Mouse (Mus musculus) liver, adult 2 months (tissue): ENCODE results near the gene Wapl.

Experiments
- CTCF ChIP-seq: fragments of 200-500 bp; IDR thresholded peaks from 2 replicates; pipeline ENCODE4 v1.5.1; 2011; ENCODE audit warnings: low read depth, low read length, control low read depth
- POLR2A ChIP-seq: fragments of 200-500 bp; IDR thresholded peaks from 2 replicates; pipeline ENCODE4 v1.6.1; 2011; ENCODE audit warnings: low read length, control low read depth; ENCODE audit not compliant: insufficient read depth; ENCODE audit errors: extremely low read depth

DNA sequence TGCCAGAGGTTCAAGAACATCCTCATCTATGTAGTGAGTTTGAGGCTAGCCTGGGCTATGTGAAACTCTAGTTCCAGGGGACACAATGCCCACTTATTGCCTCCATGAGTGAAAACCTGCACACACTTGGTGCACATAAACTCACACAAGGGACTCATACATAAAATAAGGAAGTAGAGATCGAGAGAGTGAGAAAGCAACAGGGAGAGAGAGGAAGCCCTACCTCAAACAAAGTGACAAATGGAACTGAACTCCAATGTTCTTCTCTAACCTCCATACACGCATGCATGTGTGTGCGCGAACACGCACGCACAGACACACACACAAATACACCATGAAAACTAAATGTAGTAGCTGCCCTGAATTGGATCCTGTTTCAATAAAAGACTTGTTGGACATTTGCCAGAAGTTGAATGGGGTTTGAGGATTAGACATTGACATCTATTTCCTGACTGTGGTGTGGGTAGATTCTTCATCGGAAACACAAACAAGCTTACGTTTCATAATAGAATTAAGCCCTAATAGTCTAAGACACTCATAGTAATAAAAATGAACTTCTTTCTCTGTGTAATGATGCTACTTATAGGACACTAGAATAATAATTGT lies 25.8 kb upstream of the Wapl start:
- TF ChIP-seq POLR2A (no peak), CTCF (no peak)
